Mouse (Mus musculus): ENCODE data around the gene Arl15. TPM values are rescaled to one million over a fixed set of nuclear protein-coding genes. Genes with fewer than 3 reads are reported as not detected.

Gene Arl15
- polyA plus RNA-seq, 1 experiment from 2014 or later: 16.7 TPM

DNA sequence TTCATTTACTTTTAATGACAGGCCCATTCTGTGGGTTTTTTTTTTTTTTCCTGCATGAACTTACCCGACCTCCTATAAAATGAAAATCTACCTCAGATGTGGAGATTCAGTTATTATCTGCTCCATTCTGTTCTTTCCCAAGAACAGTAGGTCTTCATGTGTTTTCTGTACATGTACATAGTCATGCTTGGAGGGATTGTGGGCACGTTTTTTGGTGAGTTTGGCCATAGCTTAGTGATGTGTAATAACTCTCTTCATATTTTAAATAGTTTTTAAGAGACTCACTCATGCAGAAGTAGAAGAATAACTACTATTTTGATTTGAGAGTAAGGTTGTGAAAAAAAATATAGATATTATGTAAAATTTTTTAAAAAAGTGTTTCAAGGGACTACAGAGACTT lies 319.2 kb downstream of the Arl15 start:
- DNase-seq (ENCODE audit: low spot score) (no peak), ATAC-seq (ENCODE audit: insufficient number of reproducible peaks, low FRiP score, low TSS enrichment, low read depth) (no peak)
- no peaks in the 10 kb centered on the region for H3K27me3 ChIP-seq (ENCODE audit: control insufficient read depth, insufficient read depth, low read length)
- H3K4me3 ChIP-seq (ENCODE audit: low read depth, low read length): no peak overlapping the region
- WGBS: 66% methylated on average over 2 of the region's 2 CpGs
- no peak overlapping the region for H3K4me2 ChIP-seq (ENCODE audit: low read depth, severe bottlenecking)
- H3K4me1 ChIP-seq (ENCODE audit: control insufficient read depth, insufficient read depth, low read length): no peaks in the 10 kb centered on the region
- H3K9ac ChIP-seq (ENCODE audit: low read length): no peak overlapping the region
- no peaks in the 10 kb centered on the region for H3K36me3 ChIP-seq (ENCODE audit: control insufficient read depth, insufficient read depth, low read length)
- H3K9me3 ChIP-seq (ENCODE audit: control insufficient read depth, low read length): no peaks in the 10 kb centered on the region
- no peak overlapping the region for H3K27ac ChIP-seq (replicated peaks; ENCODE audit: low read depth, low read length)

DNA sequence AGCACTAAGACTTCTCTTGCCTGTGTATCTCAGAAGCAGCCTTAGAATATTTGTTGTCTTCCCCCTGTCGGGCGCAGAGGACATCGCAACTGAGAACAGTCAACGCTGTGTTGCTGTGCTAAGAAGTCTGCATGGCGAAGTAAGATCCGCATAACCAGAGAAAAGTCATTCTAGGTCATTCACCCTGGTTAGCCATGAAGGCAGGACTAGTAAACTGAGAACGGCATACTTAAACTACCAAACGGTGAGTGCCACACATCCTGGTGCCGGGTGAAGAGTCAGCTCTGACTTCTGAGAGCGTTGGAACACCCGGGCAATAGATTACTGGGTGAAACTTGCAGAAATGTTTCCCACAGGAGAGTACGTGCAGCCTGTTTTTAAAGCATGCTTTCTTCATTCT lies 320.3 kb downstream of the Arl15 start:
- WGBS: 93% methylated on average over 12 of the region's 12 CpGs
- H3K9ac ChIP-seq (ENCODE audit: low read length): no peak overlapping the region
- DNase-seq (ENCODE audit: low spot score): no peak

DNA sequence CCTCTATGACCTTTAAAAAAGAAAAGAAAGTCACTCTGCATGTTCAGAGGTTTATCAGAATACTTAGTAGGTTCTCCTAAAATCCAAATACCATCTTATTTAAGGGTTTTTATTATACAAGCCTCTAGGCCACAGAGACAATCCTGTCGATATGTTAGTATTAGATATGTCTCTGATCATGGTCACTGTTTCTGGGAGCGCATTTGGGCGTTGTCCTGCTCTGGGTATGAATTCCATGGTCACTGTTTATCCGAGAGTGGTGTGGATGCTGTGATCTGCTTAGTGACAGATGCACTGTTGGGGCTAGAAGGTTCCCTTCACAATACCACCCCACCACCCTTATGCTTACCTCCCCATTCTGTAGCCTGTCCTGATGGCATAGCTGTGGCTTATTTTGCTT lies 320.8 kb downstream of the Arl15 start:
- H3K4me1 ChIP-seq (ENCODE audit: control insufficient read depth, insufficient read depth, low read length): no peaks in the 10 kb centered on the region
- no peak overlapping the region for H3K4me2 ChIP-seq (ENCODE audit: low read depth, severe bottlenecking)
- 92% methylated on average over 4 of the region's 4 CpGs for WGBS
- no peak for ATAC-seq (ENCODE audit: insufficient number of reproducible peaks, low FRiP score, low TSS enrichment, low read depth)
- H3K27ac ChIP-seq (replicated peaks; ENCODE audit: low read depth, low read length): no peak overlapping the region
- no peaks in the 10 kb centered on the region for H3K27me3 ChIP-seq (ENCODE audit: control insufficient read depth, insufficient read depth, low read length)
- H3K9me3 ChIP-seq (ENCODE audit: control insufficient read depth, low read length): no peaks in the 10 kb centered on the region
- no peak overlapping the region for H3K4me3 ChIP-seq (ENCODE audit: low read depth, low read length)
- no peak overlapping the region for H3K9ac ChIP-seq (ENCODE audit: low read length)
- H3K36me3 ChIP-seq (ENCODE audit: control insufficient read depth, insufficient read depth, low read length): no peaks in the 10 kb centered on the region
- DNase-seq (ENCODE audit: low spot score): no peak

More for the DNA sequence above, 320.3 kb downstream of the Arl15 start:
- H3K27ac ChIP-seq (replicated peaks; ENCODE audit: low read depth, low read length): no peak overlapping the region
- H3K9me3 ChIP-seq (ENCODE audit: control insufficient read depth, low read length): no peaks in the 10 kb centered on the region
- no peak overlapping the region for H3K4me3 ChIP-seq (ENCODE audit: low read depth, low read length)
- no peaks in the 10 kb centered on the region for H3K27me3 ChIP-seq (ENCODE audit: control insufficient read depth, insufficient read depth, low read length)
- no peaks in the 10 kb centered on the region for H3K36me3 ChIP-seq (ENCODE audit: control insufficient read depth, insufficient read depth, low read length)
- no peak for ATAC-seq (ENCODE audit: insufficient number of reproducible peaks, low FRiP score, low TSS enrichment, low read depth)
- no peak overlapping the region for H3K4me2 ChIP-seq (ENCODE audit: low read depth, severe bottlenecking)
- H3K4me1 ChIP-seq (ENCODE audit: control insufficient read depth, insufficient read depth, low read length): no peaks in the 10 kb centered on the region

DNA sequence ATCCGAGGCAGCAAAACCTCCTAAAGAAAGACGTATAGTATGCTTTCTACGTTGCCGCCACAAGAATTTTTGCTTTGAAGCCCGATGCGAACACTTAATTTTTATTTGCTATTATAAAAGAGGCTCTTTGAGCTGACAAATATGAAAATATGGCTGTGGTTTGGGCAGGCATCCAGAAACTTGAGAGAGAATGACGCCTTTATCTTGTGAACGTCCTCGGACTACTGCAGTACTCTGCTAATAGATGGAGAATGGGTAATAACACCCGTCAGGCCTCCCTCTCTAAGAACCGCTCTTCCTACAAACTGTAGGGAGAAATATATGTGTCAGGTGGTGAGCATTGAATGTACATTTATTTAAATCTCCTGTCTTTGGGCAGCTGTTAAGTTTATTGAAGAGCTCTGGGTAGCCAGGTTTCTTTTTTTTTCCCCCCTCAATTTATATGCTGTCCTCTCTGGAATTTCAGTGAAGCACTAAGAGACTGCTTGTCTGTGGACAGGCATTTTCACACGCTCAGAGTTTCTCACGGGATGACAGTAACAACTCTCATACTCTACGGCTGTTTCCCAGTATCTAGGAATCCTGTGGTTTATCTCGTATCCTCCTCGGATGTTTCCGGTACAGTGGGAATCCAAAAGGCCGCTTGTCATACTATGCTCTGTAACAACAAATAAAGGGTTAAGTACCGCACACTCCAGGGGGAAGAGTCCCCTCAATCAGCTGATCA lies 324.0 kb downstream of the Arl15 start:
- Histone ChIP-seq H3K9me3 (ENCODE audit: control insufficient read depth, low read length) (no peaks in the 10 kb centered on the region), H3K27ac (replicated peaks; ENCODE audit: low read depth, low read length) (no peak overlapping the region), H3K4me2 (ENCODE audit: low read depth, severe bottlenecking) (no peak overlapping the region), H3K9ac (ENCODE audit: low read length) (no peak overlapping the region), H3K4me1 (ENCODE audit: control insufficient read depth, insufficient read depth, low read length) (no peaks in the 10 kb centered on the region), H3K4me3 (ENCODE audit: low read depth, low read length) (no peak overlapping the region), H3K36me3 (ENCODE audit: control insufficient read depth, insufficient read depth, low read length) (no peaks in the 10 kb centered on the region), H3K27me3 (ENCODE audit: control insufficient read depth, insufficient read depth, low read length) (no peaks in the 10 kb centered on the region)
- 92% methylated on average over 19 of the region's 19 CpGs for WGBS
- DNase-seq (ENCODE audit: low spot score) (no peak), ATAC-seq (ENCODE audit: insufficient number of reproducible peaks, low FRiP score, low TSS enrichment, low read depth) (no peak)

DNA sequence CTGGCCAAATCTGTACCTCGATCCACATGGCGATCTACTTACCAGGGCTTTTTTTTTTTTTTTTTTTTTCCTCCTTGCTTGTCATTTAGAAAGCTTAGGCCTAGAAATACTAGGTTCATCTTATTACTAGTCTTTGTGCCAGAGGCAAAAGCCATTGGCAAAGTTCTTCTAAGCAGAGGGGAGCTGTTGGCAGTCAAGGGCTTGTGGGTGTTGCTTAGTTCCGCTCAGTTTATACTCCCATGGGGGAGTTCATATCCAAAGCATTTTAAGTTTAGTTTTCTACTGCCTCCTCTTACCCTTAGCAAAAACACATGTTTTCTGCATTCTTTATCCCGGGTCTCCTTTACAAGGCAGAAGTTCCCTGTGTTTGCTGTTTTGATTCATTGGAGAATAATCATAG lies 325.5 kb downstream of the Arl15 start:
- Histone ChIP-seq H3K4me1 (ENCODE audit: control insufficient read depth, insufficient read depth, low read length) (peaks cover 4% of the 10 kb centered on the region; the same call in 1 of the 2 replicates), H3K36me3 (ENCODE audit: control insufficient read depth, insufficient read depth, low read length) (no peaks in the 10 kb centered on the region), H3K4me2 (ENCODE audit: low read depth, severe bottlenecking) (no peak overlapping the region), H3K4me3 (ENCODE audit: low read depth, low read length) (no peak overlapping the region), H3K9ac (ENCODE audit: low read length) (no peak overlapping the region), H3K27ac (replicated peaks; ENCODE audit: low read depth, low read length) (no peak overlapping the region), H3K27me3 (ENCODE audit: control insufficient read depth, insufficient read depth, low read length) (no peaks in the 10 kb centered on the region), H3K9me3 (ENCODE audit: control insufficient read depth, low read length) (no peaks in the 10 kb centered on the region)
- ATAC-seq (ENCODE audit: insufficient number of reproducible peaks, low FRiP score, low TSS enrichment, low read depth): no peak
- DNase-seq (ENCODE audit: low spot score): no peak
- 91% methylated on average over 4 of the region's 4 CpGs for WGBS

DNA sequence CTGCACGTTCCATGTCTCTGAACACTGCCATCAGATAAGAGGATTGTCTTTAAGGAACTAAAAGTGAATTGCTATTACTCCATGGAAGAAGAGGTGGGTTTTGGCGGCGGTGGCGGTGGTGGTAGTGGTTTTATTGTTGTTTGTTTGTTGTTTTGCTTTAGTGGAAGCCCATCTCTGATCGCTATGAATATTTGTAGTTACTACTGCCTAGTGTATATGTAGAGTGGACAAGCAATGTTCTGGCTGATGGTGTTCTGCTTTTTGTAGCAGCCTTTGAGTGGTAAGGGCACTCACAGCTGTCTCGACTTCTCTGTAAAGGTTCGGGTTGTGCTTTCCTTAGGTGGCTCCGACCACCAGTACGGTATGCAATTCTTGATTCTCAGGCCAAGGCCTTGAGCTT lies 327.3 kb downstream of the Arl15 start:
- ATAC-seq (ENCODE audit: insufficient number of reproducible peaks, low FRiP score, low TSS enrichment, low read depth): no peak
- Histone ChIP-seq H3K4me2 (ENCODE audit: low read depth, severe bottlenecking) (no peak overlapping the region), H3K9ac (ENCODE audit: low read length) (no peak overlapping the region), H3K9me3 (ENCODE audit: control insufficient read depth, low read length) (no peaks in the 10 kb centered on the region), H3K27ac (replicated peaks; ENCODE audit: low read depth, low read length) (no peak overlapping the region), H3K27me3 (ENCODE audit: control insufficient read depth, insufficient read depth, low read length) (no peaks in the 10 kb centered on the region), H3K4me1 (ENCODE audit: control insufficient read depth, insufficient read depth, low read length) (peaks cover 8% of the 10 kb centered on the region; the same call in 1 of the 2 replicates), H3K36me3 (ENCODE audit: control insufficient read depth, insufficient read depth, low read length) (no peaks in the 10 kb centered on the region), H3K4me3 (ENCODE audit: low read depth, low read length) (no peak overlapping the region)
- WGBS: 92% methylated on average over 9 of the region's 9 CpGs
- no peak for DNase-seq (ENCODE audit: low spot score)

DNA sequence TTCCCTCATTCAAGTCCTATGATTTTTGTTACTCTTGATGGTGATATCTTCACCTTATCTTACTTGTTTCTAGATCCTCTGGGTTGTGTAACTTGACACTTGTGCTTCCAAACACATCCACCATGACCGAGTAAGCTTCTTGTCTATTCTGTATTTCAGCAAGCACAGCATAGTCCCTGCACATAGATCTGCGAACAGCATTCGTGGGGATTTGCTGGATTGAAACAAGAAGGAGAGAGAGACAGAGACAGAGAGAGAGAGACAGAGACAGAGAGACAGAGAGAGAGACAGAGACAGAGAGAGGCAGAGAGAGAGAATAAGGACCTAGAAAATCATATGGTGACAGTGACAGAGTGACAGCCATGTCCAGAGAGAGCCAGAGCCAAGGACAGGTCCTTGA lies 329.1 kb downstream of the Arl15 start:
- Histone ChIP-seq H3K4me3 (ENCODE audit: low read depth, low read length) (no peak overlapping the region), H3K36me3 (ENCODE audit: control insufficient read depth, insufficient read depth, low read length) (no peaks in the 10 kb centered on the region), H3K4me2 (ENCODE audit: low read depth, severe bottlenecking) (no peak overlapping the region), H3K9ac (ENCODE audit: low read length) (no peak overlapping the region), H3K27me3 (ENCODE audit: control insufficient read depth, insufficient read depth, low read length) (no peaks in the 10 kb centered on the region), H3K27ac (replicated peaks; ENCODE audit: low read depth, low read length) (no peak overlapping the region), H3K4me1 (ENCODE audit: control insufficient read depth, insufficient read depth, low read length) (peaks cover 8% of the 10 kb centered on the region; the same call in 1 of the 2 replicates), H3K9me3 (ENCODE audit: control insufficient read depth, low read length) (no peaks in the 10 kb centered on the region)
- no peak for DNase-seq (ENCODE audit: low spot score)
- WGBS: 84% methylated on average over 3 of the region's 3 CpGs
- no peak for ATAC-seq (ENCODE audit: insufficient number of reproducible peaks, low FRiP score, low TSS enrichment, low read depth)

- Histone ChIP-seq H3K36me3 (ENCODE audit: control insufficient read depth, insufficient read depth, low read length) (no peaks in the 10 kb centered on the region), H3K4me3 (ENCODE audit: low read depth, low read length) (no peak overlapping the region), H3K4me1 (ENCODE audit: control insufficient read depth, insufficient read depth, low read length) (peaks cover 8% of the 10 kb centered on the region; the same call in 1 of the 2 replicates), H3K27me3 (ENCODE audit: control insufficient read depth, insufficient read depth, low read length) (no peaks in the 10 kb centered on the region), H3K9me3 (ENCODE audit: control insufficient read depth, low read length) (no peaks in the 10 kb centered on the region), H3K4me2 (ENCODE audit: low read depth, severe bottlenecking) (no peak overlapping the region), H3K27ac (replicated peaks; ENCODE audit: low read depth, low read length) (no peak overlapping the region), H3K9ac (ENCODE audit: low read length) (no peak overlapping the region)
- no peak for ATAC-seq (ENCODE audit: insufficient number of reproducible peaks, low FRiP score, low TSS enrichment, low read depth)
- WGBS: 83% methylated on average over 10 of the region's 10 CpGs
- DNase-seq (ENCODE audit: low spot score): no peak
These were observed 330.1 kb downstream of the Arl15 start for GRCm38 (mm10) chr13:114124385-114124784.

- WGBS: 19% methylated on average over 12 of the region's 12 CpGs
- Histone ChIP-seq H3K27ac (replicated peaks; ENCODE audit: low read depth, low read length) (no peak overlapping the region), H3K4me1 (ENCODE audit: control insufficient read depth, insufficient read depth, low read length) (peaks cover 8% of the 10 kb centered on the region; the same call in 1 of the 2 replicates), H3K4me3 (ENCODE audit: low read depth, low read length) (no peak overlapping the region), H3K9ac (ENCODE audit: low read length) (no peak overlapping the region), H3K4me2 (ENCODE audit: low read depth, severe bottlenecking) (no peak overlapping the region), H3K27me3 (ENCODE audit: control insufficient read depth, insufficient read depth, low read length) (no peaks in the 10 kb centered on the region), H3K9me3 (ENCODE audit: control insufficient read depth, low read length) (no peaks in the 10 kb centered on the region), H3K36me3 (ENCODE audit: control insufficient read depth, insufficient read depth, low read length) (no peaks in the 10 kb centered on the region)
- ATAC-seq (ENCODE audit: insufficient number of reproducible peaks, low FRiP score, low TSS enrichment, low read depth) (0 out of 2 replicates have a peak, but pooled peaks have one; percentile 28), DNase-seq (ENCODE audit: low spot score) (peak; percentile 37)
These were observed 330.7 kb downstream of the Arl15 start for GRCm38 (mm10) chr13:114124991-114125390.

Measured in limb, embryonic 11.5 days (tissue).